Mouse (Mus musculus) kidney, embryonic 16.5 days (tissue): ENCODE measurements around the gene Cdkn2aipnl. TPM values are rescaled to one million over a fixed set of nuclear protein-coding genes. Genes with fewer than 3 reads are reported as not detected.

Experiments
- ATAC-seq: fragments of 200-750 bp; cut with Nextera tagmentation; 2 replicates; pipeline ENCODE4 v1.8.0; 2017; ENCODE audit warnings: moderate TSS enrichment; ENCODE audit not compliant: low FRiP score, low TSS enrichment
- H3K27ac ChIP-seq: fragments of 300-500 bp; sonication (generic); 2 replicates; pipeline ENCODE4 v1.5.1; 2014; ENCODE audit warnings: low read length
- H3K27me3 ChIP-seq: fragments of 300-500 bp; sonication (generic); 2 replicates; pipeline ENCODE4 v1.6.1; 2014; ENCODE audit warnings: low read length, control low read depth, mixed read lengths; ENCODE audit not compliant: insufficient read depth
- H3K36me3 ChIP-seq: fragments of 300-500 bp; sonication (generic); 2 replicates; pipeline ENCODE4 v1.6.1; 2014; ENCODE audit warnings: low read length, control low read depth, mixed read lengths; ENCODE audit not compliant: insufficient read depth
- H3K4me1 ChIP-seq: fragments of 300-500 bp; sonication (generic); 2 replicates; pipeline ENCODE4 v1.6.1; 2014; ENCODE audit warnings: low read length, control low read depth, mixed read lengths; ENCODE audit not compliant: insufficient read depth
- H3K4me2 ChIP-seq: fragments of 300-500 bp; sonication (generic); replicated peaks from 2 replicates; pipeline ENCODE4 v1.6.1; 2014; ENCODE audit warnings: low read depth, low read length
- H3K4me3 ChIP-seq: fragments of 300-500 bp; sonication (generic); 2 replicates; pipeline ENCODE4 v1.5.1; 2014; ENCODE audit warnings: mild to moderate bottlenecking, low read length
- H3K9ac ChIP-seq: fragments of 300-500 bp; sonication (generic); replicated peaks from 2 replicates; pipeline ENCODE4 v1.6.1; 2014; ENCODE audit warnings: low read length
- H3K9me3 ChIP-seq: fragments of 300-500 bp; sonication (generic); 2 replicates; pipeline ENCODE4 v1.6.1; 2016; ENCODE audit warnings: low read length, control low read depth
- WGBS: fragments of 180-500 bp; shearing (Covaris S2); extraction: QIAGEN DNeasy Blood & Tissue Kit; methylation state at CpG from one replicate; pipeline ENCODE4 v1.1.7; 2014; 5-methylcytosine and 5-hydroxymethylcytosine counted together
- polyA plus RNA-seq: library from polyadenylated mRNA; unstranded; fragments of >200 nt; fragmentation: Nextera tagmentation; extraction: Ambion mirVana; gene quantifications from 2 replicates; pipeline ENCODE4 v1.2.1, GENCODE M21; 2015

Gene Cdkn2aipnl
- polyA plus RNA-seq, 1 experiment from 2014 or later, result 99.8 TPM

DNA sequence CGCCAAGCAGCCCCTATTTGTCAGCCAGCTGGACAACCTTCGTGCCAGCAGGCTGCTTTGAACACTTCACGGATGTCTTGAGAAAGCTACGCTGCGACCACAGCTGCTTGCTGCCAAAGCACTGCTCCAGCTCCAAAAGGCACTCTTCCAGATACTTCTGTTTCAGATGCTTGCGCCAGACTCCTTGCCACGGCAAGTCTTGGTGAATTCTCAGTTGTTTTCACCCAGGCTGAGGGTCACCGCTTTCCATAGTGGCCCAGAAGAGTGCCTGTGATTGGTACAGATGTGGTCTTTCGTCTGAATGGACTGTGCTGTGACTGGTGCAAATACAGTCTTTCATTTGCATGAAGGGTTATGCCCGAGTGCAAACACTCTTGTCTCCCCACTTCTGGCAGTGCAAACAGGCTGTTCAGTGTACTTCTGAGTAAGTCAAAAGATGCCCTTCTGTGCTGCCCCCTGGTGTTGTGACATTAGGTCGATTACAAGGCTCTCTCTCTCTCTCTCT, 6.4 kb upstream of the Cdkn2aipnl start:
- 57% methylated on average over 11 of the region's 11 CpGs for WGBS
- no peak for ATAC-seq
- no peak overlapping the region for H3K4me2 ChIP-seq
- H3K9me3 ChIP-seq, result no peaks in the 10 kb centered on the region
- no peak overlapping the region for H3K9ac ChIP-seq
- no peaks in the 10 kb centered on the region for H3K27me3 ChIP-seq
- H3K4me1 ChIP-seq, result no peaks in the 10 kb centered on the region
- H3K36me3 ChIP-seq, result no peaks in the 10 kb centered on the region
- H3K4me3 ChIP-seq, result no peak overlapping the region
- H3K27ac ChIP-seq, result no peak overlapping the region

DNA sequence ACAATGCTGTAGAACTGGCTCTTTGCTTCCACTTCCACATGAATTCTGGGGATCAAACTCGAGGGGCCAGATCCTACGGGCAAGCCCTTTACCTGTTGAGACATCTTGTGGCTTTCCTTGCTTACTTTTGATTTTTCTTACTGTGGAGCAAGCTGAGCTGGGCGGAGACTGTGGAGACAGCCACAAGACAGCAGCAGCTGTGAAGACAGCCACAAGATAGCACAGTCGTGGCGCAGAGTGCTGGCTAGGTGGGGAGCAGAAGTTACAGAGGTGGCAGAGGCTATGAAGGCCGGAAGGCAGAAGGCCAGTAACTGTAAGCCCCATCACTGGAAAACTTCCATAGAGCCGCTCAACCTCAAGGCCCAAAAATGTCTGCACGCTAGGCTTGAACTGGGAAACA, 5.7 kb upstream of the Cdkn2aipnl start:
- no peaks in the 10 kb centered on the region for H3K36me3 ChIP-seq
- H3K4me3 ChIP-seq, result no peak overlapping the region
- no peak overlapping the region for H3K4me2 ChIP-seq
- no peaks in the 10 kb centered on the region for H3K27me3 ChIP-seq
- ATAC-seq, result no peak
- no peaks in the 10 kb centered on the region for H3K9me3 ChIP-seq
- 86% methylated on average over 8 of the region's 8 CpGs for WGBS
- no peaks in the 10 kb centered on the region for H3K4me1 ChIP-seq
- no peak overlapping the region for H3K27ac ChIP-seq
- no peak overlapping the region for H3K9ac ChIP-seq

DNA sequence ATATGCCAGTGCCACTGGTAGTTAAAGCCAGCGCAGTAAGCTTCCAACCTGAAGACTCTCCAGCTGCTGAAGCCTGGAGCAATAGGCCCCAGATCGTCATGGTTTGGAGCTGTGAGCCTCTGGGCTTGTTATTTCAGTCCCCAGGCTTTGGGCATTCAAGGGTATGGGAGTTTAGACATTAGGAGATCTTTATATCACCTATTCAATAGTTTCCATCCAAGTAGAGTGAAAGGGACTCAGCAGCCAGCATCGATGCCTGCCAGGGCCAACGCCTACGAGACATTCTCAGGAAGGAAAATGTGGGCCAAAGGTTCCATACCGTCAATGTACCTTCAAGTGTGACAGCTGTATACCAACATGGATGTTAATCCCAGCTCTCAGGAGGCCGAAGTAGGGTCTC, 5.2 kb upstream of the Cdkn2aipnl start:
- no peak overlapping the region for H3K27ac ChIP-seq
- H3K4me3 ChIP-seq, result no peak overlapping the region
- H3K4me2 ChIP-seq, result no peak overlapping the region
- H3K27me3 ChIP-seq, result no peaks in the 10 kb centered on the region
- H3K9ac ChIP-seq, result no peak overlapping the region
- ATAC-seq, result no peak
- 91% methylated on average over 7 of the region's 7 CpGs for WGBS
- H3K9me3 ChIP-seq, result no peaks in the 10 kb centered on the region
- H3K4me1 ChIP-seq, result no peaks in the 10 kb centered on the region
- no peaks in the 10 kb centered on the region for H3K36me3 ChIP-seq

DNA sequence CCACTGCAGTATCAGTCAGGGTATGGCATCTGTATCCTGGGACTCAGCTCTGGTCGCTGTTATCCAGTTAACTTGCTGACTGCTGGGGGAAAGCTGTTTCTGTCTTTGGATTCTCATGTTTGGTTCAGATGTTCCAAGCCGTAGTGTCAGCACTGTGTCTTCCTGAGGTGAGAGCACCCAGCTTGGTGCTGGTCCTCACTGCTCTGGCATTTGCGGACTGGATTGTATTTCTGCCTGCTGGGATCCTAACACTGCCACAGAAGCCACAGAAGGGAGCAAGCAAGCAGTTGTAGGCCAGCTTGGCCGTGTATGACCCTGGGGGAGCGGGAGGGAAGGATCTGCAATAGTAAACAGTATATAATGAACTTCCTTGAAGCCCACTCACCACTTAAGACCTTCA, 810 bp upstream of the Cdkn2aipnl start:
- peaks cover 6% of the 10 kb centered on the region; the same call in 1 of the 2 replicates for H3K4me1 ChIP-seq
- no peak overlapping the region for H3K9ac ChIP-seq
- H3K4me2 ChIP-seq, result no peak overlapping the region
- no peak for ATAC-seq
- no peak overlapping the region for H3K4me3 ChIP-seq
- no peaks in the 10 kb centered on the region for H3K27me3 ChIP-seq
- H3K36me3 ChIP-seq, result peaks cover 15% of the 10 kb centered on the region
- WGBS, result 78% methylated on average over 5 of the region's 5 CpGs
- no peak overlapping the region for H3K27ac ChIP-seq
- no peaks in the 10 kb centered on the region for H3K9me3 ChIP-seq

DNA sequence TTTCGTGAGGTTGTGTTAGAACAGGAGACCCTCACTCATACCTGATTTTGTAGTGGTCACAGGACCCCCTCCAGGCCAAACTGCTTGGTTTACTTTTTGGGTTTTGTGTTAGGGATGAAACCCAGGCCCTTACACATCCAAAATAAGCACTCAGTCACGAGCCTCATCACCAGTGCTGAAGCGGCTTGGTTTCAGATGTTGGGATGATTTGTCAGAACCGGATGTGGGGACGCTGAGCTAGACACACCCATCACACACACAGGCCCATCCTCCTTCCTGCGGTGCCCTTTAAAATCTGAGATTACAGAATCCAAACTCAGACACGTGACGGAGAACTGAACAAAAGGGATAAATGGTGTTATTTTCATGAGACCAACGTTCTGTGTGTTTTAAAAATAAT, 1.4 kb downstream of the Cdkn2aipnl start:
- H3K9me3 ChIP-seq, result no peaks in the 10 kb centered on the region
- no peaks in the 10 kb centered on the region for H3K27me3 ChIP-seq
- H3K36me3 ChIP-seq, result peaks cover 35% of the 10 kb centered on the region
- H3K4me1 ChIP-seq, result peaks cover 6% of the 10 kb centered on the region; the same call in 1 of the 2 replicates
- H3K9ac ChIP-seq, result no peak overlapping the region
- 95% methylated on average over 9 of the region's 9 CpGs for WGBS
- H3K4me3 ChIP-seq, result no peak overlapping the region
- ATAC-seq, result no peak
- no peak overlapping the region for H3K27ac ChIP-seq
- no peak overlapping the region for H3K4me2 ChIP-seq

DNA sequence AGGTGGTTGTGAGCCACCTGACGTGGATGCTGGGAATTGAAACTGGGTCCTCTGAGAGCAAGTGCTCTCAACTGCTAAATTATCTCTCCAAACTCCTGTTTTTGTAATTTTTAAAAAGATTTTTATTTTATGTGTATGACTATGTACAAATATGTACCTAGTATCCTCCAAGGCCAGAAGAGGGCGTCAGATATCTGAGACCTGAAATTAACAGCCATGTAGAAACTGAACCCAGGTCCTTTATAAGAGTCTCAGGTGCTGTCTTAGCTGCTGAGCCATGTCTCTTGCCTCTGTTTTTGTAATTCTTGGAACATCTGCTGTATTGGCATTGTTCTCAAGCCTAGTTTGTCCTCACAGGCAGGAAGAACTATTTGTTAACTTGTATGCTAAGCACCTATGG, 2.0 kb downstream of the Cdkn2aipnl start:
- H3K9me3 ChIP-seq, result no peaks in the 10 kb centered on the region
- no peaks in the 10 kb centered on the region for H3K27me3 ChIP-seq
- WGBS, result 90% methylated on average over 2 of the region's 2 CpGs
- H3K4me2 ChIP-seq, result no peak overlapping the region
- no peak overlapping the region for H3K4me3 ChIP-seq
- no peak for ATAC-seq
- no peak overlapping the region for H3K9ac ChIP-seq
- peaks cover 6% of the 10 kb centered on the region; the same call in 1 of the 2 replicates for H3K4me1 ChIP-seq
- no peak overlapping the region for H3K27ac ChIP-seq
- peaks cover 39% of the 10 kb centered on the region for H3K36me3 ChIP-seq

DNA sequence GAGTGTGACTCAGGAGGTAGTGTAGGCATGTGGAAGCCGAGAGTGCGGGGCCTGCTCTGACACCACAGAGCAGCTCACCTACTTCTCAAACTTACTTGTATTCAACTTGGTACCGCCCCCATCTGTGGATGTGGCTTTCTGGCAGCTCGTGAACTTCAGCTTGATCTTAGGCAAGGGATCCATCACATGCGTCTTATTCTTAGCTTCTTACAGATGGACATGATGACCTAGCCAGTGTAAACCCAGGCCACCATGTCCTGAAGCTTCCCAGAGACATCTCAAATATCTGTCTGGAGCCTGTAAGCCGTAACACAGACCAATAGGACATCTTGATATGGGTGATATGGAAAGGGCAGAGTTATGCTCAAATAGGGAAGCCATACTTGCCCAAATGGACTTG, 4.2 kb downstream of the Cdkn2aipnl start:
- 93% methylated on average over 6 of the region's 6 CpGs for WGBS
- Histone ChIP-seq H3K9me3 (no peaks in the 10 kb centered on the region), H3K9ac (no peak overlapping the region), H3K4me1 (peaks cover 6% of the 10 kb centered on the region; the same call in 1 of the 2 replicates), H3K4me2 (no peak overlapping the region), H3K4me3 (no peak overlapping the region), H3K27ac (no peak overlapping the region), H3K36me3 (peaks cover 48% of the 10 kb centered on the region), H3K27me3 (no peaks in the 10 kb centered on the region)
- no peak for ATAC-seq

DNA sequence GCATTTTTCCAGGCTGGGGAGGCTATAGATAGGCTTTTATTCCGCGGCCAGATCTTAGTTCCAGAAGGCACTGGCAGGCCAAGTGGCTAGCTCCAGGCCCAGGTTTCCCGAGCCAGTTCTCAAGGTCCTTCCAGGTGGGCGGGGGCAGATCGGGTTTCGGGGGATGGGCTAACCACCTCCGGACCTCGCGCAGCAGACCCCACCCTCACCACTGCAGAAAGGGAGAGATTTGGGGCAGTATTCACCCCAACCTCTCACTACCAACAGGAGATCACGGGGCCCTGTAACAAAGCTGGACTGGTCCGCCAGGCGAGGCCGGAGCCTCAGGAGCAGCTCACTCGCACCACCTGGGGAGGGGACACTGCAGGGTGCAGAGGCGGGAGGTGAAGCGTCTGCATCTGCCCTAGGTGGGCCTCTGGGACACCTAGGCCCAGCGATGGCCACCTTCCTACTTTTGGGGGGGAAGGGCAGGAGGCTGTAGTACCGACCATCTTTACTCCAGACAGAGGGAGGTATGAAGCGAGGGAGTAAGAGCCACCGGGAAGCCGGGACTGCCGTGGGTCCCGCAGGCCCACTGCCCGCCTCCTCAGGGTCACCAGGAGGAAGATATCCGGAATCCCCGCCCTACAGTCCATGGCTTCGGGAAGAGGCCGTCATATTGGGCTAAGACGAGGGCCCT, 32.3 kb downstream of the Cdkn2aipnl start:
- Histone ChIP-seq H3K9me3 (no peaks in the 10 kb centered on the region), H3K36me3 (peaks cover 27% of the 10 kb centered on the region), H3K4me1 (peaks cover 31% of the 10 kb centered on the region), H3K4me2 (peak overlapping the region; percentile 88), H3K9ac (peak overlapping the region; percentile 98), H3K27me3 (no peaks in the 10 kb centered on the region), H3K4me3 (peak overlapping the region; percentile 98), H3K27ac (peak overlapping the region; percentile 94)
- WGBS, result 0% methylated on average over 29 of the region's 29 CpGs
- ATAC-seq, result peak; percentile 62

DNA sequence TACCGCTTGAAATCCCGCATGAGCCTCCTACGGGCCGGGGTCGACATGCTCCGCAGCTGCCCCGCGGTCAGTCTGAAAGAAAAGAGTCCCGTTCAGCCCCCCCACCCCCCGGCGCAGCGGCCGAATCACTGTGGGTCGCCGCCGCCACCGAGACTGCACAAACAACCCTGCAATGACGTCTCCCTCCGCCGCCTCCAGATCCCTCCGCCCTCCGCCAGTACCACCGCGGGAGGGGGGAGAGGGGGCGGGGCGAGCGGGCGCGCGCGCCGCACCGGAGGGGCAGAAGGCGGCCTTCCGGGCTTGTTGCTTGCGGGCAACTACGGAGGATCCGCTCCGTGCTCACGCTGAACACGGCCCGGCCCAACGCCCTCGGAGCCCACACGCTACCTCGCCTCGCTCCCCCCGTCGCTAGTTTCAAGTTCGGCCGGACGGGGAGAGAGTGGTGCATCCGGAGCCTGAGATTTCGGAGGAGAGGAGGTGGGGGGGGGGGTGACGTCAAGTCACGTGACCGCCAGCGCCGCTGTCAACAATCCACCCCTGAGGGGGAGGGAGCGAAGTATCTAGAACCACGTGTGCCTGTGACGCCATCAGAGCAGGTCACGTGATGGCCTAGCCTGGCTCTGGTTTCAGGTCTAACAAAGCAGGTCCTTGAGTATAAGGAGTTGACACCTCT, 33.0 kb downstream of the Cdkn2aipnl start, which contains the start of gene Ube2b:
Gene Ube2b (minus strand): TSS at position 473 of the 673 bp plus-strand sequence.
- peak within 1 kb of the TSS; percentile 88 for H3K4me2 ChIP-seq
- H3K4me1 ChIP-seq, result peaks cover 36% of the 10 kb centered on the region
- H3K4me3 ChIP-seq, result peak within 1 kb of the TSS; percentile 98
- WGBS, result under 1% methylated on average over 56 of the region's 63 CpGs
- peak; percentile 69 for ATAC-seq
- no peaks in the 10 kb centered on the region for H3K27me3 ChIP-seq
- H3K36me3 ChIP-seq, result peaks cover 20% of the 10 kb centered on the region
- peak within 1 kb of the TSS; percentile 98 for H3K9ac ChIP-seq
- peak within 1 kb of the TSS; percentile 94 for H3K27ac ChIP-seq
- H3K9me3 ChIP-seq, result no peaks in the 10 kb centered on the region

DNA sequence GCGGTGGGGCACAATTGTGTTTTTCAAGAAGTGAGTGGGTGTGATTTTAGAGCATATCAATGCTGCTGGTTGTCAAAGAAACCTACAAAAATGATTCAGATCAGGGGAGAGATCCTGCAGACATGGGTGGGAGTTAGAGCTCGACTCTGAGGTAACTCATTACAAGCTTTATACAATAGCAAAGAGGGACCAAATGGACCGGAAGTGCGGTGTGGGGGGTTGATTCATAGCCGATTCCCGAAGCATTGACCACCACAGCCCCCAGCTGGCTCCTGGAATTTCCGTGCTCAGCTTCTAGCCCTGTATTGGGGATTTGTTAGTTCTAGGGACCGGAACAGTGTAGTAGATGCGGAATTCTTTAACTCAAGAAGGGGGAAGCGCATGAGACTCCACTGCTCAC, 33.9 kb downstream of the Cdkn2aipnl start:
- Histone ChIP-seq H3K4me3 (peak overlapping the region; percentile 98), H3K36me3 (peaks cover 12% of the 10 kb centered on the region), H3K4me1 (peaks cover 42% of the 10 kb centered on the region), H3K9me3 (no peaks in the 10 kb centered on the region), H3K9ac (peak overlapping the region; percentile 50), H3K27me3 (no peaks in the 10 kb centered on the region), H3K4me2 (peak overlapping the region; percentile 53), H3K27ac (peak overlapping the region; percentile 94)
- ATAC-seq, result no peak
- 67% methylated on average over 10 of the region's 10 CpGs for WGBS
